Comparison of ENCODE assay signal across 10 mouse cellular contexts in genomic region chr3:38481106-38481505, GRCm38 (mm10). TPM values are rescaled to one million over a fixed set of nuclear protein-coding genes. Genes with fewer than 3 reads are reported as not detected.
A peak's percentile ranks its signal among the peaks of the same experiment; 100 is the strongest.
DNase-seq lines count a peak whose midpoint lies in the region; ATAC-seq and TF ChIP-seq lines count a peak whose summit lies in the region.
"Had no signal": no experiment of that assay in that cellular context is flagged by ENCODE, and none has a peak within 500 bp of the region (broad histone marks: within the 10 kb centered on the region; RNA-seq: fewer than 3 reads in every experiment).

No protein-coding gene starts in this region.

- no peak for TF ChIP-seq CTCF in midbrain, postnatal 0 days (IDR thresholded peaks at IDR 0.05)

- peaks cover 22% of the 10 kb centered on the region; the same call in 1 of the 2 replicates for H3K36me3 ChIP-seq in kidney, embryonic 14.5 days (ENCODE audit: control insufficient read depth, insufficient read depth, low read length)
- peaks cover 22% of the 10 kb centered on the region for H3K36me3 ChIP-seq in embryonic facial prominence, embryonic 12.5 days
- H3K36me3 ChIP-seq in hindbrain, embryonic 16.5 days (ENCODE audit: control insufficient read depth, insufficient read depth, low read length) = no peaks in the 10 kb centered on the region; the same call in 1 of the 2 replicates
- H3K36me3 ChIP-seq in midbrain, postnatal 0 days (ENCODE audit: insufficient read depth, low read length) = no peaks in the 10 kb centered on the region

- peak overlapping the region; percentile 26 for H3K4me2 ChIP-seq in kidney, embryonic 14.5 days (replicated peaks; ENCODE audit: low read depth, low read length)
- H3K4me2 ChIP-seq in embryonic facial prominence, embryonic 12.5 days (replicated peaks) = peak overlapping the region; percentile 78
- H3K4me2 ChIP-seq in hindbrain, embryonic 16.5 days (ENCODE audit: low read length) = peak overlapping the region; percentile 60
- peak overlapping the region; percentile 91 for H3K4me2 ChIP-seq in midbrain, postnatal 0 days (ENCODE audit: low read depth, low read length, poor library complexity, severe bottlenecking)

- ATAC-seq in kidney, embryonic 14.5 days (ENCODE audit: low FRiP score, low TSS enrichment) = no peak
- no peak for ATAC-seq in embryonic facial prominence, embryonic 12.5 days (ENCODE audit: insufficient number of reproducible peaks, insufficient read depth, low FRiP score, low TSS enrichment)
- no peak for ATAC-seq in hindbrain, embryonic 16.5 days
- ATAC-seq in midbrain, postnatal 0 days (ENCODE audit: low FRiP score) = no peak

- DNase-seq in kidney, adult 18-20 months = no peak
- no peak for DNase-seq in midbrain, postnatal 0 days (ENCODE audit: low spot score)
- DNase-seq in urinary bladder, postnatal 10 days (ENCODE audit: low spot score) = no peak
- DNase-seq in right cerebral cortex, postnatal 10 days (ENCODE audit: low spot score in 2 of 2) = no peak
- DNase-seq in ovary, adult 18-20 months (ENCODE audit: low spot score) = no peak
- DNase-seq: cerebellum, postnatal 14 days; retina, postnatal 1 day had no signal

- H3K4me1 ChIP-seq in kidney, embryonic 14.5 days (ENCODE audit: control insufficient read depth, insufficient read depth, low read length) = peaks cover 25% of the 10 kb centered on the region
- H3K4me1 ChIP-seq in embryonic facial prominence, embryonic 12.5 days = peaks cover 49% of the 10 kb centered on the region
- H3K4me1 ChIP-seq in hindbrain, embryonic 16.5 days (ENCODE audit: control insufficient read depth, insufficient read depth, low read depth, low read length) = peaks cover 42% of the 10 kb centered on the region
- H3K4me1 ChIP-seq in midbrain, postnatal 0 days (ENCODE audit: insufficient read depth, low read length) = peaks cover 15% of the 10 kb centered on the region; the same call in 1 of the 2 replicates

- no peaks in the 10 kb centered on the region for H3K27me3 ChIP-seq in kidney, embryonic 14.5 days (ENCODE audit: control insufficient read depth, insufficient read depth, low read length)
- no peaks in the 10 kb centered on the region for H3K27me3 ChIP-seq in embryonic facial prominence, embryonic 12.5 days
- H3K27me3 ChIP-seq in hindbrain, embryonic 16.5 days (replicated peaks; ENCODE audit: control insufficient read depth, insufficient read depth, low read length) = no peaks in the 10 kb centered on the region
- H3K27me3 ChIP-seq in midbrain, postnatal 0 days (ENCODE audit: insufficient read depth, low read length) = no peaks in the 10 kb centered on the region

- no peak overlapping the region for H3K9ac ChIP-seq in kidney, embryonic 14.5 days (ENCODE audit: low read depth, low read length)
- no peak overlapping the region for H3K9ac ChIP-seq in embryonic facial prominence, embryonic 12.5 days
- H3K9ac ChIP-seq in hindbrain, embryonic 16.5 days (ENCODE audit: low read depth, low read length) = no peak overlapping the region
- 0 out of 2 replicates have a peak overlapping the region, but pooled peaks have one; percentile 36 for H3K9ac ChIP-seq in midbrain, postnatal 0 days (replicated peaks; ENCODE audit: low read length, poor library complexity, severe bottlenecking)

- H3K27ac ChIP-seq in kidney, embryonic 14.5 days (ENCODE audit: low read depth, low read length) = no peak overlapping the region
- no peak overlapping the region for H3K27ac ChIP-seq in embryonic facial prominence, embryonic 12.5 days
- no peak overlapping the region for H3K27ac ChIP-seq in hindbrain, embryonic 16.5 days (ENCODE audit: low read depth, low read length)
- no peak overlapping the region for H3K27ac ChIP-seq in midbrain, postnatal 0 days (ENCODE audit: low read depth, low read length)

- WGBS in kidney, embryonic 14.5 days = 75% methylated on average over 1 of the region's 1 CpGs
- WGBS in embryonic facial prominence, embryonic 12.5 days = 28% methylated on average over 1 of the region's 1 CpGs
- 67% methylated on average over 1 of the region's 1 CpGs for WGBS in hindbrain, embryonic 16.5 days
- 70% methylated on average over 1 of the region's 1 CpGs for WGBS in midbrain, postnatal 0 days

- H3K9me3 ChIP-seq in kidney, embryonic 14.5 days (ENCODE audit: control insufficient read depth, low read length) = no peaks in the 10 kb centered on the region
- H3K9me3 ChIP-seq in embryonic facial prominence, embryonic 12.5 days = no peaks in the 10 kb centered on the region
- H3K9me3 ChIP-seq in hindbrain, embryonic 16.5 days (ENCODE audit: control insufficient read depth, low read length) = no peaks in the 10 kb centered on the region
- no peaks in the 10 kb centered on the region for H3K9me3 ChIP-seq in midbrain, postnatal 0 days (ENCODE audit: low read length)

- no peak overlapping the region for H3K4me3 ChIP-seq in kidney, embryonic 14.5 days (ENCODE audit: low read length)
- H3K4me3 ChIP-seq in embryonic facial prominence, embryonic 12.5 days = peak overlapping the region; percentile 17
- peak overlapping the region; percentile 14 for H3K4me3 ChIP-seq in hindbrain, embryonic 16.5 days (ENCODE audit: low read length)
- H3K4me3 ChIP-seq in midbrain, postnatal 0 days (ENCODE audit: low read depth, low read length) = peak overlapping the region; percentile 29

RNA-seq across cellular contexts. Expression of gene Ankrd50, which starts 3.5 kb away (rescaled TPM):
- 9.9 and 20.6 TPM in 2 replicates for polyA plus RNA-seq in kidney, embryonic 14.5 days (2014; fragmentation: Nextera tagmentation; extraction: Ambion mirVana)
- polyA plus RNA-seq in embryonic facial prominence, embryonic 12.5 days (2016; fragmentation: Nextera tagmentation; extraction: Ambion mirVana) = 30.1 and 31.1 TPM in 2 replicates
- 13.5 and 18.4 TPM in 2 replicates for polyA plus RNA-seq in hindbrain, embryonic 16.5 days (2015; fragmentation: Nextera tagmentation; extraction: Ambion mirVana)
- total RNA-seq in midbrain, postnatal 0 days (2014; rRNA removed) = 72.7 and 74.1 TPM in 2 replicates
- polyA plus RNA-seq in midbrain, postnatal 0 days (2015; fragmentation: Nextera tagmentation; extraction: Ambion mirVana) = 12.2 and 14.9 TPM in 2 replicates

Comparison
In these comparisons a context has a peak if more than half of its experiments do, and no peak if none do; other contexts are left out.
1. H3K4me2 ChIP-seq: peak in every context shown above with its lines; median percentile 91 in midbrain, postnatal 0 days; 78 in embryonic facial prominence, embryonic 12.5 days; 60 in hindbrain, embryonic 16.5 days; 26 in kidney, embryonic 14.5 days.